Mouse (Mus musculus) 416B (cell line): ENCODE results near the gene Erbb2.
A peak's percentile ranks its signal among the peaks of the same experiment; 100 is the strongest.

Experiments used
- DNase-seq: peaks from one replicate; pipeline ENCODE4 v3.0.0; 2011; ENCODE audit warnings: low read depth

Gene Erbb2

DNA sequence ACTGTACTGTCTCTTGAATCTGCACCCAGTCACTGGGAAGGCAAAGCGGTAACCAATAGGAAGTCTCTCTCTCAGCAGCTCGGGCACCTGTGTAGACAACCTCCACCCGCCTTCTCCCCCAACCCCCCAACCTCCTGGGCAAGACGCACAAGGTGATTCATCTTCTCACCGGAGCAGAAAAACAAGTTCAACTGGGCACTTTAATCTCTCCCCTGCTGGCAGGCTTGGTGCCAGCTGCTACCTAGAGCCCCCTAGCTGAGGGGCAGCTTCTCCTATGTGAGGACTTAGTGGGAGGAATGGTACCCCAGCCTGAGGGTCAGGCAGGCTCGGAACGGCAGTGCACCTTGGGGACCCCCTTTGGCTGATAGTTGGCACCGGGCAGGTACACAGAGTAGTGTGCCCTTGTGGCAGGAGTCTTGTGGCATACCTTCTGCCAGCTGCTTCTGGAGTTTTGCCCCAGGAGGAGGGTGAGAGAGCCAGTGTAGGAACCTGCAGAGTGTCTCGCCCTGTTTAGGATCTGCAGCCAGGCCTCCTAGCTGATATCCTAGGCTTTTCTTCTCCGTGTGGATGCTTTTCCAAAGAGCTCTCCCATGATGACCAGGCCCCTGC, 6.8 kb downstream of the Erbb2 start:
- DNase-seq, result no peak

DNA sequence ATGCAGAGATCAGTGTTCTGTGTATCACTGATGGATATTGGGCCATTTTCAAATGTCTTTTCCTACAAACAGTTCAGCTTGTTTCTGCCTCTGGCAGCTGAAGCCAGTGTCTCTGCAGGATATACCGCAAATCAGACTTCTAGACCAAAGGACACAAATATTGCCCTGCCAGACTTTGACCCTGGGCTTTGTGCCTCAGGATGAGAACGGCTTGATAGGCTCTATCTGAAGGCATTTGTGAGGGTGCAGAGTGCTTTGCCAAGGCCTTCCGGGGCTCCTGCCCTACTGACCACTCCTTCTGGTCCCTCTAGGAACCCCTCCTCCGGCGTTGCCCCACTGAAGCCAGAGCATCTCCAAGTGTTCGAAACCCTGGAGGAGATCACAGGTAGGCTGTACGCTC, 14.3 kb downstream of the Erbb2 start:
- no peak for DNase-seq

DNA sequence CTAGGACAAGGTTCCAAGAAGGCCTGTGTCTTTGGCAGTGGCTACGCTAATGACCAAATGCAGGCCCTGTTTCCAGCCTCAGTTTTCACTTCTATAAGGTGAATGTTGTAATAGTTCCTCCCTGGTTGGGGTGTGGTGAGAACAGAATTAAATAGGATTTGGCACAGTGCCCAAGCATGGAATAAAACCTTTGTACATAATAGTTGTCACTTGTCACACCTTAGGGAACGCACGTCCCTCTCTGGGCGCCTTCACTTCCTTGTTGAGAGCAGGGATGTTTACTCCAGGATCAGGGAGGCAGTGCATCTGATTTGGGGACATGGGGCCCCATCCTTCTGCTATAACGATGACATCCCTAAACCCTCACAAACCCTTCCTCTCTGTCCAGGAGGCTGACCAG, 16.2 kb downstream of the Erbb2 start:
- no peak for DNase-seq

DNA sequence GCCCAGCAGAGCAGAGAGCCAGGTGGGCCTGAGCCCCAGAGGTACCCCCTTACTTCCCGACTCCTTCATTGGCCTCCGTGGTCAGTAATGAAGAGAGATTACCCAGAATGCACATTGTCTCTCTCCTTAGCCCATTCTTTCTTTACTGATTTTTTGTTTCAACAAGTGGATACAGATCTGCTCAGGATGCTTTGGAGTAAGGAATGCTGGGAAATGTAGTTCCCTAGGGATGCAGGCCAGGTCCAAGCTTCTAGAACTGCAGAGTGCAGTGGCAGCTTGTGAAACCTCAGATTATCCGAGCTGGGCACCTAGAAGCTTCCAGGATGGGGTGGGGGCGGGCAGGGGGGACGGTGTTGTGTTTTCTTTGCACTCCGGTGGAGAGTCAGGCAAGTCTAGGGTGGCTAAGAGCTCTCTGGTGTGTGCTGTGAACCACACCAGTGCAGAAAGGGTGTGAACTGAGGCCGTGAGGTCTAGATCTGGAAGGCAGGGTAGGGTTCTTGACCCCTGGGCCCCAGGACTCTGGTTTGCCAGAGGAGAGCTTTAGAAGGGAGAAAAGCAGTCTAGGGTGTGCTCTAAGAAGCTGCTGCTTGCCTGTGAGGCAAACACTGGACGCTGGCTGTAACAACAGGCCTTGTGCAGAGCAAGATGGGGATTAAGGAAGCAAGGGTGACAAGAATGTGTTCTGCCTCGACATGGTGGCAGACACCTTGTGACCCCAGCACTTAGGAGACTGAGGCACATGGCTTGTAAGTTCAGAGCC, 19.7 kb downstream of the Erbb2 start:
- DNase-seq, result no peak

DNA sequence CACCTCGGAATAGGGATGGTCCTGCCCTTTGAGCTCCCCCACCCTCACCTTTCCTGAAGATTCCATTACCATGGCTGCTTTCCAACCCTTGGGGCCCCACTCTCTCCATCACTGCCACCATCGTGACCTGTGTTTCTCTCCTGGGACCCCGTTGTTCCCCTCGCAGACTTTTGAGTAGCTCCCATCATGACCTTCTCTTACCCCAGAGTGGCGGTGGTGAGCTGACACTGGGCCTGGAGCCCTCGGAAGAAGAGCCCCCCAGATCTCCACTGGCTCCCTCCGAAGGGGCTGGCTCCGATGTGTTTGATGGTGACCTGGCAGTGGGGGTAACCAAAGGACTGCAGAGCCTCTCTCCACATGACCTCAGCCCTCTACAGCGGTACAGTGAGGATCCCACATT, 23.5 kb downstream of the Erbb2 start:
- no peak for DNase-seq

DNA sequence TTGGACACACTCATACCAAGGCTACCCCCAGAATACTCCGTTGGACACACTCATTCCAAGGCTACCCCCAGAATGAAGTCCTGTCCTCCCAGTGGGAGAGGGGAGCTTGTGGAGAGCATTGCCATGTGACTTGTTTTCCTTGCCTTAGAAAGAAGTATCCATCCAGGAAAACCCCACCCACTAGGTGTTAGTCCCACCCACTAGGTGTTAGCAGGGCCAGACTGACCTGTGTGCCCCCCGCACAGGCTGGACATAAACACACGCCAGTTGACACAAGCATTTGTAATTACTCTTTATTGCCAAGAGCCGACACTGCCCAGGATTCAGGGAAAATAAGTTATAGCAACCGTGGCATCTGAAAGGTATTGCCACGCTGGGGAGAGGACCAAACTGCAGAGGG, 25.2 kb downstream of the Erbb2 start:
- DNase-seq, result no peak

DNA sequence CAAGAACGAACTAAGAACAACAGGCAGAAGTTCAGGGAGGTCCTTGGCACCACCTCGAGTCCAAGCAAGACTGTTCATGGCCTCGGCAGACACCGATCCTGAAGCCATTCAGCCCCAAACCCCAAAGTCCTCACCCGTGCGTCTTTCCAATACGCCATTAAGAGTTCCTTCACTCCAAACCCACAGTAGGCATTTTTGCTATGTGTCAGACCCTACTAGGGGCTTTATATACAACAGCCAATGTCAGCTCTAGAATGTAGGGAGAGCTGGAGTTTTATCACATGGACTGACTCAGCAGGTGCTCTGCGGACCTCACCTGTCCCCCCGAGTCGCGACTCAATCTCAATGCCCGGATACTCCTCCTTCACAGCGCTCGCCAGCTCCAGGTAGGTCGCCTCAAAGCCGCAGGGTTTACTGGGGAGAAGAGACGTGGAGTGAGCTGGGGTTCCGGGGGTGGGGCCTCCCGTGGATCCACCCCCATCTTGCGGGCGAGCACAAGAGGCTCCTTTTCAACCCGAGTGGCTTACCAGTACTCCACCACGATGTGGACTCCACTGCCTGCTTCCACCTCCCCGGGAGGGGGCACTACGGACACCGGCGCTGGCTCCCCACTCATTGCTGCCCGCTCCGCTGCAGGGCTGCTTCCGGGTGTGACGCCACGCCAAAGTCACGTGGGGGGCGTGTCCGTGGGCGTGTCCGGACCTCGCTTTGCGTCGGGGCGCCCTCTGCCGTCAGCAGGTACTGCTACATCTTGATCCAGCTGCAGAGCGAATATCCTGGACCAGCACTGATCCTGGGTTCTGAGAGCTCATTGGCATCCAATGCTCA, 26.3 kb downstream of the Erbb2 start, which contains the start of gene Mien1:
Mien1 (minus strand) TSS at position 661 of the 828 bp plus-strand sequence.
- peak; percentile 93 for DNase-seq

DNA sequence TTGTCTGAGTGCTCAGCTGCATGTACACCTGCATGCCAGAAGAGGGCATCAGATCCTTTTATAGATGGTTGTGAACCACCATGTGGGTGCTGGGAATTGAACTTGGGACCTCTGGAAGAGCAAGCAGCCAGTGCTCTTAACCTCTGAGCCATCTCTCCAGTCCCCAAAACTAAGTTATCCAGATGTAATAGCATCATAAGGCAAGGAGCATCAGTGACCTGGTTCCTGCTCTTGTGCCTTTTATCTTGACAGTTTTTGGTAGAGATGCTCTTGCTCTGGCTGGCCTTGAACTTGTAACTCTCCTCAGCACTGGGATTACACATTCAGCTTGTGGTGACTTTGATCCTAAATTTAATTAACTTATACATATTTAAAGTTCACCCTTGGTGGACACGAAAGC, 31.4 kb downstream of the Erbb2 start:
- no peak for DNase-seq

DNA sequence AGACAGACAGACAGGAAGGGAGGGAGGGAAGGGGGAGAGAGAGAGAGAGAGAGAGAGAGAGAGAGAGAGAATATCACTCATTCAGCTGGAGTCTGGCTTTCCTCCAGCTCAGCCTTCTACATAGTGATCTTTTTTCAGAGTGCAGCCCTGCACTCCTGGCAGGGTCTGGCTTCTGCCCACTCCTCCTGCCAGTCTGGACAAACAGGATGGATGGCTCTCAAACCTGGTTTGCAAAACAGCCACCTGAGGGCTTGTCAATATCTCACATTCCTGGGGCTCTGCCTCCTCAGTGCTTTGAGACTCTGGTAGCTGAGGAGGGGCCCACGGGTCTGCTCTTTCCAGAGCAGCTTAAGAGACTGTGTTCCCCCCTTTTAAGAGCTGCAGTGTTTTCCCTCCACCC, 33.0 kb downstream of the Erbb2 start:
- no peak for DNase-seq

DNA sequence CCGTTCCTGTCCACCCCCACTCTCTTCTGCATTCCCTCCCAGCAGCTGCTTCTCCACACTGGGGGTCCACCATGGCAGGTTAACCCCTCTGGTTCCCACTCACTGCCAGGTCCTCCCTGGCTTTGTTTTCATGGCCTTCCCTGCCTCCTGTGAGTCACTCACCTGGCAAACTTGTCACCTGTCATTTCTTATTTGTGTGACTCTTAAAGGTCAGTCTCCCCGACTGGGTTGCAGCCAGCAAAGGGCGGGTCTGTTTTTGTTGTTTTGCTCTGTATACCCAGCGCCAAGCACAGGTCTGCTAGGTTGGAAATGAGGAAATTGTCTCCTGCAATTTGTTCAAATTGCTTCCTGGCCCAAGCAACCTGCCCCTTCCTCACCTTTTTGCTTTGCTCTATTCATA, 33.4 kb downstream of the Erbb2 start:
- no peak for DNase-seq

DNA sequence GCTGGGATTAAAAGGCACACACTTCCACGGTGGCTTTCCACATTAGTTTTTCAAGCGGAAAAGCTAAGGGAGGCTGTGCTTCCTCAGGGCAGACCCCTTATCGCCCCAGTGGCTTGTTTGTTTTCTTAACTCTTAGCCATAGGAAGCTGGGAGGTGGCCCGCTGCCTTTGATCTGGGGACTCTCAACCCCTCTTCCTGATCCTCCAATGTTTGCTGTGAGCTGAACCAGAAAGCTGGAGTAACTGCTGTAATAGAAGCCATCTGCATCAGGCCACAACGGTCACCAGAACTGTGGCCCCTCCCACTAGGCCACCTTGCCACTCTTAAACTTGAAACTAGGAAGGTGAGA, 33.9 kb downstream of the Erbb2 start, which contains the start of gene Grb7:
Grb7 (plus strand) TSS at position 182 of the 349 bp plus-strand sequence.
- no peak for DNase-seq

DNA sequence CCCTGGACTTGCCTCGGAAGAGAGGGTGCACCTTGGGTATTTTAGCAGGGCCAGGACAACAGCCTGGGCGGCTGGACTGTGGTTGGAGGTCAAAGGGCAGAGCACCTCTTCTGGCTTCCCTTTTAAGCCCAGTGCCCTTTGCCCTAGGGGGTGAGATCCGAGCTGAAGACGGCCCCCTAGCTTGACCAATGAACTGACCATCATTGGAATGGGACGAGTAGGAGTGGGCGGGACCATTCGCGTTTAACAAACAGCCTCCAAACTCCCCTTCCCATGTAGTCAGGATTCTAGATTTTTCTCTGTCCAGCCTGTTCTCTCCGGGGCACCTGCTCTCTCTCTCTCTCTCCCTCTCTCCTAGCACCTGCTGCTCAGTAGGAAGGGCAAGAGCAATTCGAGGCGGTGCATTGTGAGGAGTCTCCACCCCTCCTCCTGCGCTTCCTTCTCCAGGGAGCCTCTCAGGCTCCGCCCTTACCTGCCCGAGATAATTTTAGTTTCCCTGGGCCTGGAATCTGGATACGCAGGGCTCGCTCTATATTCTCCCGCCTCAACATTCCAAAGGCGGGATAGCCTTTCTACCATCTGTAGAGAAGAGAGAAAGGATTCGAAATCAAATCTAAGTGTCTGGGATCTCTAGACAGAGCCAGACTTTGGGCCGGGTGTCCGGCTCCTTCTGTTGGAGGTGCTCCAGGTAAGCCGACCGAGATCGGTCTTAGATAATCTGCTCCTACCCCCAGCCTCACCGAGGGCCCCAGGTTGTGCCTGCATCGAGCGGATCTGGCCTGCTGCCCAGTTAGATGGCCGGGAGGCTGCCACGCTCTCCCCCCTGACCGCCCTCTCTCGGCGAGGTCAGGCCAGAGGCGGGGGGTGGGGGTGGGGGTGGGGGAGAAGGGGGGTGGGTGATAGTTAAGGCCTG, 34.5 kb downstream of the Erbb2 start:
- no peak for DNase-seq

DNA sequence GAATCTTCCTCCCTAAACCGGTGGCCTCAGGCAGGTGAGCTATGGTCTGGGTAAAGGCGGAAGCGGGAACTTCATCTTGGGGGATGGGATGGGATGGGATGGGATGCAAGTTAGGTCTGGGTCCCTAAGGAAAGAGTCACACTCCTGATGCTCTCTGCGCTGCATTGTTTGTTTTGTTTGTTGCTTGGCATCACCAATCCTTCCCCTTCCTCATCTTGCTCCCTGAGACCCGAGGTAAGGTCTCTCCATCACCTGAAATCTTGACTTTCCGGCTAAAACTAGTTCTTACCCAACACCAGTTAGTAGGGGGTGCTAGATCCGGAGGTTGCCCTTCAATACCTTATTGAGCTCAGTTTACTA, 35.2 kb downstream of the Erbb2 start:
- DNase-seq, result no peak

DNA sequence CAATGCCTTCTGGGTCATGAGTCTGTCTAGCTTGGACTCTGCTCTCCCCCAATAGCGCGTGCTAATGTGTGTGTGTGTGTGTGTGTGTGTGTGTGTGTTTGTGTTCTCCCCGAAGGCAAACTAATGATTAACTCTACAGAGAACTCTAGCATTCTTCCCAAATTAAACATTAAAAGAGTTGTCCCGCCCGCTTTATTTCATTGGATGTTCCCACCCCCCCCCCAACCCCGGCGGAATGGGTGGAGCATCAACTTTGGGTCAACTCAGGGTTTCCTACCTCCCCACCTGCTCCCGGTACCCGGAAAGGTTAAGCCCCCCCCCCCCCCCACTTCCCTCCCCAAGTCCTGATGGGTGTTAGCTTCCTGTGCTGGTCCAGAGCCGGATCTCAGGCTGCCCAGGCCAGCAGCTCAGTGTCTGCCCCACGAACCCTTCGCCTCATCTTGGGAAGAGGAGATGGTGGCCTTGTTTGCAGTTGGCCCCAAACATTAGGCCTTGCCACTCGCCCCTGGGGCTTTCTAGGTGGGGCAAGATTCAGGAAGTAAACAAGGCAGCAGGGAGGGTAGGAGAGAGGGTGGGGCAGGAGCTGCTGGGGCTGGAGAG, 36.0 kb downstream of the Erbb2 start:
- peak; percentile 51 for DNase-seq

DNA sequence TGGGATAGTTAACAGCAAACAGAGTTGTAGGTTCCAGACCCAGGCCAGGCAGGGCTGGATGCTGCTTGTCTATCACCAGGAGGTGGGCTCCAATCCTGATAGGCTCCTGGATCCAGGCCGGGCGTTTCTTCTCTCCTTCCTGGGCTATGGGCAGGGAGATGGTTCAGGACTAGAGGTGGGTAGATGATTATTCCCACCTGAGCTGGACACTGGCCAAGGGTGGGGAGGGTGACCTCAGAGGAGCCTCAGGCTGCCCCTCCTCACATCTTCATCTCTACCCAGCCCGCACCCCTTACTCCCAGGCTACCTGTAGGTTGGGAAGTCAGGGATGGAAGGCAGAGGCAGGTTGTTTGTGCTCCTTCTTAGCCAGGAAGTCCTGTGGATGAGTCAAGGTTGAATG, 37.1 kb downstream of the Erbb2 start:
- no peak for DNase-seq

DNA sequence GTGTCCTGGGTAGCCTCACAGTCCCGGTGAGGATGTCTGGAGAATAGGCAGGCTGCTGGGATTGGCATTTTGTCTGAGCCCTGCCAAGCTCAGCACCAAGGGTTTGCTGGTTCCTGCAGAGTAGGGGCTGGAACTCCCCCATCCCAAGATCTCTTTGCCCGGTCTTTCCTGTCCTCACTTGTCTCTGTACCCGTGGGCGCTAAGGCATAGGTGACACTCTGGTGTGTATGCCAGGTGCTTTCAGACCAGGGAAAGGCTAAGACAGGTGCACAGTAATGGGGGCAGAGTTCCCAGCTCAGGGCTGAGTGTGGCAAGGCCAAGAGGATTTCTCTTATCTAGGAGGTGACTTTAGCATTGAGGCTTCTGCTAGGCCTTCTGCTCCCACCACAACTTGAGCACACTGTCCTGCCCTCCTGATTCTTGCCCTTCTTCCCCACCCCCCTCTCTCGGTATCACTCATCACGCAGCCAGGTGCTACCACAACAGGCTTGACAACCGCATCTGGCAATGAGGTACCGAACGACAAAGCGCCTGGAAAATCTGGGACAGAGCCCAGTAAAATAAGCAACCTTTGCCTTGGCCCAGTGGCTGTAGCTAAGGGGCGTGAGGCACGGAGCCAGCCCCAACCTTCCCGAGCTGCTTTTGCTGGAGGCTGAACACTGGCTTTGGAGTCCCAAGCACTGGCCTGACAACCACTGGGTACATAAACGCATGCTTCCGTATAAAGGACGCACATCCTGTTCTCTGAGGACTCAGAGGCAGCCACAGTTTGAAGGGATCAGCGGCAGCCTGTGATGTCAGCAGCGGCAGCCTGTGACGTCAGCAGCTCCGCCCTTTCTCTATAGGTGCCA, 37.9 kb downstream of the Erbb2 start:
- no peak for DNase-seq

DNA sequence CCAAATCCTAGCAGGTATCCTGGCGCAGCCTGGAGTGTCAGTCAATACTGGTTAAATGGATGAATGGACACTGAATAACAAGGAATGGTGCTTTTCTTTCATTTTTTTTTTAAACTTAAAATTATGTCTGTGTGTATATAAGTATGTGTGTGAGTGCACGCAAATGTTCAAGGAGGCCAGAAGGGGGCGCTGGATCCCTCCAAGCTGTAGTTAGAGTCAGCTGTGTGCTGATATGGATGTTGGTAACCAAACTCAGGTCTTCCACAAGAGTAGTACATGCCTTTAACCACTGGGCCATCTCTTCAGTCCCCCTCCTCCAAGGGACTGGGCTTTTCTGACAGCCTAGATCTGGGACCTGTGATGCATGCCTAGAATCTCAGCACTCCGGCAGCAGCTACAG, 43.2 kb downstream of the Erbb2 start:
- DNase-seq, result peak; percentile 51

DNA sequence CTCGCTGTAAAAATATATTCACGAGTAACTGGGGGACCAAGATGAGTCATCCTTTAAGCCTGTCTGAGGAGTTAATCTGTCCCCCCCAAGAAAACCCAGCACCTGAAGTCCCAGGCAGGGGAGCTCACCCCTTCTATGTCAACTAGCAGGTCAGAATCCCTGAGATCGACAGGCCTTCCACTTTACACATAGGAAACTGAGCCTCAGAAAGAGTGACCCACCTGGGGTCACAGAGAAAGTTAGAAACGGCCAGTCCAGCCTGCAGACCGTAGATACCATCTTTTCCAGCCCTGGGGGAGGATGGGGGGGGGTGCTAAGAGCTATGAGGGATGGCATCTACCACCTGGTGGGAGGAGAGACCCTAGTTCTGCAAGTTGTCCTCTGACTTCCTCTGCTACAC, 44.3 kb downstream of the Erbb2 start:
- no peak for DNase-seq

DNA sequence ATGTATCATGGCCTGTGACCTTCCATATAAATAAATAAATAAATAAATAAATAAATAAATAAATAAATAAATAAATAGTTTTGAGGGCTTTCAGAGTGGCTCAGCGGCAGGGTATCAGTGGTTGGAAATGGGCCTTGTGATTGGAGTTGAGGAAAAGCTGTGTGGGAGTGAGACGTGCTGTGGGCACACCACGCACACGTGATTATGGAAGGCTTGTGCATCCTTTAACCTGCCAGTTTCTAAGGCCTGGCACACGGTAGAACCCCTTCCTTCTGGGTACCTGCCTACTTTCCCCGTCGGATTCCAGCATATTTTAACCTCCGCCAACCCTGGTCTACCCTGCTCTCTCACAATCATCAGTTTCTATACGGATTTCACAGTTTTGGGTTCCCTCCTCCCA, 44.7 kb downstream of the Erbb2 start:
- no peak for DNase-seq

DNA sequence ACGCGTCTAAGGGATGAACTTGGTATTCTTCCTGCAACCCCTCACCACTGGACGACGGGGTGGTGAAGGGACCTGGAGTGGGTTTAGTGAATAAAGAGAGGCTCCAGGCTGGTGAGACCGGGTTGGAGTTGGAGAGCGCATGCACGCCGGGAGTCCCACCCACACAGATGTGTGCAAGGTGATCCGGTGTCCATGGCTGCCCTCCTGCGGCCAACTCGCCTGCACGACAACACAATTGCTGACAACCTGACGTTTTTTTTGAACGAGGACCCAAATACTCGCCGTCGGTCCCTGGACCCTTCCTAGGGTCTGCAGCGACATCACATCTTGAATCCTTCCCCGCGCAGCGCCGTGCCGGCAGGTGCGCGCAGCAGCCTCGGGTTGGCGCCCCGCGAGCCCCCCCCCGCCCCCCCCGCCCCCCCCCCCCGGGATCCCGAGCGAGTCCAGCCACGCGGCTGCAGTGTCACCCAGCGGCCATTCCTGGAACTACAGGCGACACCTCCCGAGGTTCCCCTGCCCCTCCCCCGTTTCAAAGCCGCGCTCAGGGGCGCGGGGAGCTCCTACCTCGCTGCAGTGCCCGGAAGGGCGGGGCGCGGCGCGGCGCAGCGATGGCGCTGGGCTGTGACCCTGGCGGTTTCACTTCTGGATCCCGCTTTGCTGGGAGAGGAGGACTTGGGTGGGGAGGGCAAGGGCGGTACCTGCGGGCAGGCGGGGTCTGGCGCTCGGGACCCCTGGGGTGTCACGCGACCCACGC, 45.3 kb downstream of the Erbb2 start:
- DNase-seq, result peak; percentile 83
